Mouse (Mus musculus) kidney, postnatal 36 days (tissue): ENCODE measurements around the gene Ube2d2b.

ENCODE experiments used
- DNase-seq, 2 experiments: peaks; one replicate each; pipeline ENCODE4 v3.0.0; 2021 to 2022; ENCODE audit warnings: mixed read lengths in 2 of 2

Ube2d2b gene

GRCm38 (mm10) chr5:107855546-107855945 is 25.6 kb downstream of the Ube2d2b start:
- no peak for DNase-seq

GRCm38 (mm10) chr5:107858963-107859362 is 29.1 kb downstream of the Ube2d2b start:
- peak in 1 of 2 experiments; percentile 30 for DNase-seq

GRCm38 (mm10) chr5:107863971-107864370 is 34.1 kb downstream of the Ube2d2b start:
- DNase-seq = no peak

GRCm38 (mm10) chr5:107866127-107867126 is 36.5 kb downstream of the Ube2d2b start:
- peak; percentile 33 to 42 for DNase-seq

- peak; percentile 74 to 83 for DNase-seq
These were observed 38.3 kb downstream of the Ube2d2b start for GRCm38 (mm10) chr5:107867970-107868904.

- peak; percentile 96 to 97 for DNase-seq
These were observed 39.1 kb downstream of the Ube2d2b start for GRCm38 (mm10) chr5:107868905-107869424.

- DNase-seq = no peak
These were observed 39.8 kb downstream of the Ube2d2b start for GRCm38 (mm10) chr5:107869701-107870100.

- DNase-seq = no peak
These were observed 43.4 kb downstream of the Ube2d2b start for GRCm38 (mm10) chr5:107873330-107873729.

- no peak for DNase-seq
These were observed 44.0 kb downstream of the Ube2d2b start for GRCm38 (mm10) chr5:107873886-107874302.

- peak in 1 of 2 experiments; percentile 51 for DNase-seq
These were observed 44.8 kb downstream of the Ube2d2b start, which contains the start of gene Evi5 for GRCm38 (mm10) chr5:107874561-107875260. Evi5 (minus strand) TSS chr5:107875107.

GRCm38 (mm10) chr5:107875261-107875611 is 45.3 kb downstream of the Ube2d2b start:
- DNase-seq = peak; percentile 31 to 70

- DNase-seq = no peak
These were observed 47.2 kb downstream of the Ube2d2b start for GRCm38 (mm10) chr5:107877053-107877452.

- peak; percentile 66 to 88 for DNase-seq
These were observed 50.8 kb downstream of the Ube2d2b start for GRCm38 (mm10) chr5:107880710-107881109.
